In genomic region chr4:108364111-108364476, GRCm38 (mm10) we compare ENCODE assay signal across 9 mouse cellular contexts. TPM values are rescaled to one million over a fixed set of nuclear protein-coding genes. Genes with fewer than 3 reads are reported as not detected.
DNase-seq lines count a peak whose midpoint lies in the region; ATAC-seq and TF ChIP-seq lines count a peak whose summit lies in the region.
"Had no signal": no experiment of that assay in that cellular context is flagged by ENCODE, and none has a peak within 500 bp of the region (broad histone marks: within the 10 kb centered on the region; RNA-seq: fewer than 3 reads in every experiment).

No protein-coding gene starts in this region.

- 16% methylated on average over 5 of the region's 5 CpGs for WGBS in kidney, embryonic 16.5 days
- 23% methylated on average over 5 of the region's 5 CpGs for WGBS in forebrain, embryonic 13.5 days
- WGBS in limb, embryonic 14.5 days = 25% methylated on average over 5 of the region's 5 CpGs

- peaks cover 45% of the 10 kb centered on the region for H3K4me1 ChIP-seq in kidney, embryonic 16.5 days (ENCODE audit: insufficient read depth, low read length)
- peaks cover 46% of the 10 kb centered on the region for H3K4me1 ChIP-seq in forebrain, embryonic 13.5 days
- H3K4me1 ChIP-seq in limb, embryonic 14.5 days (ENCODE audit: control insufficient read depth, insufficient read depth, low read length) = peaks cover 36% of the 10 kb centered on the region

- ATAC-seq in kidney, embryonic 16.5 days (ENCODE audit: low FRiP score, low TSS enrichment) = no peak
- no peak for ATAC-seq in forebrain, embryonic 13.5 days
- no peak for ATAC-seq in limb, embryonic 14.5 days (ENCODE audit: low FRiP score, low read depth)

- no peaks in the 10 kb centered on the region for H3K9me3 ChIP-seq in kidney, embryonic 16.5 days (ENCODE audit: low read length)
- no peaks in the 10 kb centered on the region for H3K9me3 ChIP-seq in forebrain, embryonic 13.5 days (replicated peaks)
- H3K9me3 ChIP-seq in limb, embryonic 14.5 days (ENCODE audit: control insufficient read depth, low read length) = no peaks in the 10 kb centered on the region

- DNase-seq in adrenal gland, adult 2 months = peak; percentile 40
- no peak for DNase-seq in adrenal gland, postnatal 25 days
- DNase-seq in kidney, adult 18-20 months = no peak
- DNase-seq in limb, embryonic 14.5 days (ENCODE audit: low spot score) = no peak
- DNase-seq in layer of hippocampus, adult 9-10 months (ENCODE audit: low spot score) = no peak
- no peak for DNase-seq in cerebellum, postnatal 14 days

- 0 out of 2 replicates have a peak overlapping the region, but pooled peaks have one; percentile 16 for H3K9ac ChIP-seq in kidney, embryonic 16.5 days (replicated peaks; ENCODE audit: low read length)
- H3K9ac ChIP-seq in forebrain, embryonic 13.5 days = peak overlapping the region; percentile 16; the same call in 1 of the 2 replicates
- H3K9ac ChIP-seq in limb, embryonic 14.5 days (ENCODE audit: low read depth, low read length, severe bottlenecking) = no peak overlapping the region

- no peaks in the 10 kb centered on the region for H3K36me3 ChIP-seq in kidney, embryonic 16.5 days (ENCODE audit: insufficient read depth, low read length)
- no peaks in the 10 kb centered on the region for H3K36me3 ChIP-seq in forebrain, embryonic 13.5 days (ENCODE audit: poor library complexity, severe bottlenecking)
- no peaks in the 10 kb centered on the region for H3K36me3 ChIP-seq in limb, embryonic 14.5 days (ENCODE audit: control insufficient read depth, insufficient read depth, low read length)

- peak overlapping the region; percentile 94 for H3K27ac ChIP-seq in kidney, embryonic 16.5 days (ENCODE audit: low read length)
- H3K27ac ChIP-seq in forebrain, embryonic 13.5 days = peak overlapping the region; percentile 64
- H3K27ac ChIP-seq in limb, embryonic 14.5 days (replicated peaks; ENCODE audit: low read depth, low read length) = peak overlapping the region; percentile 55; the same call in 1 of the 2 replicates

- TF ChIP-seq POLR2A in limb, embryonic 14.5 days (IDR thresholded peaks at IDR 0.05; ENCODE audit: borderline replicate concordance, extremely low read depth, insufficient read depth, insufficient read length) = no peak

- no peak overlapping the region for H3K4me3 ChIP-seq in kidney, embryonic 16.5 days (ENCODE audit: low read length)
- no peak overlapping the region for H3K4me3 ChIP-seq in forebrain, embryonic 13.5 days
- H3K4me3 ChIP-seq in limb, embryonic 14.5 days (replicated peaks; ENCODE audit: low read length) = no peak overlapping the region

- H3K27me3 ChIP-seq in kidney, embryonic 16.5 days (ENCODE audit: insufficient read depth, low read length) = no peaks in the 10 kb centered on the region
- no peaks in the 10 kb centered on the region for H3K27me3 ChIP-seq in forebrain, embryonic 13.5 days
- no peaks in the 10 kb centered on the region for H3K27me3 ChIP-seq in limb, embryonic 14.5 days (ENCODE audit: control insufficient read depth, insufficient read depth, low read length)

- H3K4me2 ChIP-seq in kidney, embryonic 16.5 days (replicated peaks; ENCODE audit: low read depth, low read length) = no peak overlapping the region
- H3K4me2 ChIP-seq in forebrain, embryonic 13.5 days = no peak overlapping the region
- no peak overlapping the region for H3K4me2 ChIP-seq in limb, embryonic 14.5 days (replicated peaks; ENCODE audit: low read depth, low read length, severe bottlenecking)

RNA-seq across cellular contexts. Expression of gene Shisal2a, which starts 19.1 kb away (rescaled TPM):
- total RNA-seq in adrenal gland, adult 2 months (2021) = 1 to 10 TPM; 6.4 to 9.5 TPM
- 14.3 and 16.2 TPM in 2 replicates for polyA plus RNA-seq in adrenal gland, adult 2 months (2012; rRNA removed)
- total RNA-seq in adrenal gland, postnatal 25 days (2021) = 4.1 and 4.5 TPM in 2 replicates
- polyA plus RNA-seq in kidney, embryonic 16.5 days (2015; fragmentation: Nextera tagmentation; extraction: Ambion mirVana) = 0.29 and 1.1 TPM in 2 replicates
- polyA plus RNA-seq in forebrain, embryonic 13.5 days (2015; fragmentation: Nextera tagmentation; extraction: Ambion mirVana) = 1.4 and 2.6 TPM in 2 replicates
- 5.7 and 8.8 TPM in 2 replicates for polyA plus RNA-seq in limb, embryonic 14.5 days (2012; rRNA removed)
- 4.2 and 5.4 TPM in 2 replicates for polyA plus RNA-seq in limb, embryonic 14.5 days (2014; fragmentation: Nextera tagmentation; extraction: Ambion mirVana)
- total RNA-seq: left cerebral cortex, postnatal 36 days had no signal

RNA-seq across cellular contexts. Expression of gene Coa7, which starts 36.2 kb away (rescaled TPM):
- total RNA-seq in adrenal gland, adult 2 months (2021) = 10 to 100 TPM; 46.9 to 53.0 TPM
- polyA plus RNA-seq in adrenal gland, adult 2 months (2012; rRNA removed) = 6.5 and 7.7 TPM in 2 replicates
- 33.9 and 55.8 TPM in 2 replicates for total RNA-seq in adrenal gland, postnatal 25 days (2021)
- 52.9 and 54.1 TPM in 2 replicates for polyA plus RNA-seq in kidney, embryonic 16.5 days (2015; fragmentation: Nextera tagmentation; extraction: Ambion mirVana)
- polyA plus RNA-seq in forebrain, embryonic 13.5 days (2015; fragmentation: Nextera tagmentation; extraction: Ambion mirVana) = 42.3 and 47.7 TPM in 2 replicates
- polyA plus RNA-seq in limb, embryonic 14.5 days (2012; rRNA removed) = 12.2 and 17.1 TPM in 2 replicates
- 39.0 and 44.4 TPM in 2 replicates for polyA plus RNA-seq in limb, embryonic 14.5 days (2014; fragmentation: Nextera tagmentation; extraction: Ambion mirVana)

RNA-seq across cellular contexts. Expression of gene Gpx7, which starts 42.7 kb away (rescaled TPM):
- 1 to 10 TPM; 5.1 to 8.5 TPM for total RNA-seq in adrenal gland, adult 2 months (2021)
- polyA plus RNA-seq in adrenal gland, adult 2 months (2012; rRNA removed) = 8.4 and 9.4 TPM in 2 replicates
- 7.3 and 8.7 TPM in 2 replicates for total RNA-seq in adrenal gland, postnatal 25 days (2021)
- 65.2 and 65.4 TPM in 2 replicates for polyA plus RNA-seq in kidney, embryonic 16.5 days (2015; fragmentation: Nextera tagmentation; extraction: Ambion mirVana)
- 26.9 and 28.8 TPM in 2 replicates for polyA plus RNA-seq in forebrain, embryonic 13.5 days (2015; fragmentation: Nextera tagmentation; extraction: Ambion mirVana)
- polyA plus RNA-seq in limb, embryonic 14.5 days (2012; rRNA removed) = 92.8 and 98.8 TPM in 2 replicates
- polyA plus RNA-seq in limb, embryonic 14.5 days (2014; fragmentation: Nextera tagmentation; extraction: Ambion mirVana) = 104 and 117 TPM in 2 replicates
